Mouse (Mus musculus) frontal cortex, adult 2 months (tissue): ENCODE measurements around the gene Ddx6. TPM values are rescaled to one million over a fixed set of nuclear protein-coding genes. Genes with fewer than 3 reads are reported as not detected.
"Not testable (repeated sequence)": the region's sequence is repeated elsewhere in the genome, so short reads cannot be mapped to it uniquely, and the experiment has no call there.

ENCODE experiments used
- DNase-seq, 2 experiments: peaks; one replicate each; pipeline ENCODE4 v3.0.0; 2022; ENCODE audit warnings: low spot score in 1 of 2; ENCODE audit errors: extremely low spot score in 1 of 2
- polyA plus RNA-seq: library from polyadenylated mRNA; depleted of rRNA; stranded (reverse); fragments of >200 nt; gene quantifications from 2 replicates; pipeline ENCODE4 v1.2.3, GENCODE M21; 2012

Ddx6 gene
- polyA plus RNA-seq, 1 experiment = 44.6 TPM

DNA sequence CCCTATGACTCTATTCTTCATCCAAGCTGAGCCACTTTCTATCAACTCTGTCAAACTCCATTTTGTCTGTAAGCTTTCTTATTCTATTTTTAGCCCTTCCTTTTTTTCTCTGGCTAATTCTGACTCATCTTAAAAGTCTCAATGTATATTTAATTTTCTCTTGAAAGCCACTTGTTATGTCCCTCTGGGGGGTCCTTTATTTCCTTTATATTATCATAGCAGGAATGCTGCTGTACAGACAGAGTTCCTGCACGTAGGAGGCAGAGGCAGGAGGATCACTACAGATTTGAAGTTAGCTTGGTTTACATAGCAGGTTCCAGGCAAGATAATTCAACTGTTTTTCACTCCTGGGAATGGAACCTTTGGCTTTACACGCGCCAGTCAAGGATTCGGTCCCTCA is 11.5 kb upstream of the Ddx6 start:
- no peak for DNase-seq

DNA sequence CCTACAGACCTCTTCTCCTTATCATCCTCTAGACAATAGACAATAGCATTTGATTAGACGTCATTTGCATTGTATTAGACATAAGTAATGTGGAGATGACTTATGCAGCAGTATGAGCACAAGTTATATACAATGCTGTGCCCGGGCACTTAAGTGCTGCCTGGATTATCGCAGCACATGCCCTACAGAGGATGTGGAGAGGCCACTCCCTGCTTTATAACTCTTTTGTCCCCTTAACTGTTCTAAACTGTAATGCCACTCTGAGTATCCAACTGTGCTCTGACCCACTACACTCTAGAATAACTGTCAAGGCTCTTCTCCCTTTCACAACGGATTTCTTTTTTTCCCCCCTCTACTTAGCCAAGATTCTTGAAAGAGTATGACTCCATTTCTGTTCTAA is 10.8 kb upstream of the Ddx6 start:
- no peak for DNase-seq

DNA sequence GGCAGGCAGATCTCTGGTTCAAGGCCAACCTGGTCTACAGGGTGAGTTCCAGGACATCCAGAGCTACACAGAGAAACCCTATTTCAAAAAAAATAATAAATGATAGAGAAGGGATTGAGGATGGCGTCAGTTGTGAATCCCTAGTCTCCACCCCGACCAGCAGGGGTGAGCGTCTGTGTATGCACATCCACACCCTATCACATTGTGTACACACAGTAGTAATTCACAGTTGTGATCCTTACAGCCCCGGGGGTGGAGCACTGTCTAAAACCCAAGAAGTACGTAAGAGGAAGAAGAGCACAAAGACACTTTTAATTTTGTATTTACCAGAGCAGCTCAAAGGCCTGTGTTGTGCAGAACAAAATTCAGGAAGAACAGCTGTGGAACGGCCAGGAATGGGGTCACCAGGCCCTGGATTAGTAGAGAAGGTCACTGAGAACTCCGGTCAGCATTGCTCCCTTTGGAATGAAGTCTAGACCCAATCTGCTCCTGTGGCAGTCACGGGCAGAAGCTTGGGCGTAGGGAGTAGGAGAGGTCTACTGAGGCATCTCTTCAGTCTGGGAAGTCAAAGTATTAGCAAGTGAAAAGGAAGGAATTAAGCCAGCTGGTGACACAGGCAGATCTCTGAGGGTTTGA is 9.7 kb upstream of the Ddx6 start:
- DNase-seq = no peak

DNA sequence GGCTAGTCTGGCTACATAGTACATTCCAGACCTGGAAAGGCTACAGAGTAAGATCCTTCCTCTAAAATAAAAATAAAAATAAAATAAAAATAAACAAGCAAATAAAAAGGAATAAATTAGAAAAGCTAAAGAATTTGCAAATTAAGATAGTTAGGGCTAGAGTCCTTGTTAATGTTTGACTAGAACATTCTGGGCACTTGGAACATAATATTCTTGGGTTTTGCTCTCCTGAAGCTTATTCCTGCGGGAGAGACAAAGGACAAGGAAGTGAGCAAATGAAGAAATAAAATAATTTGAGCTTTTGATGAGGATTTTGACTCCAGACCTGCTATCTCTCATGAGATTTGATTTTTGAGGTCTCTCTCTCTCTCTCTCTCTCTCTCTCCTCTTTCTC is 9.2 kb upstream of the Ddx6 start:
- DNase-seq = no peak

DNA sequence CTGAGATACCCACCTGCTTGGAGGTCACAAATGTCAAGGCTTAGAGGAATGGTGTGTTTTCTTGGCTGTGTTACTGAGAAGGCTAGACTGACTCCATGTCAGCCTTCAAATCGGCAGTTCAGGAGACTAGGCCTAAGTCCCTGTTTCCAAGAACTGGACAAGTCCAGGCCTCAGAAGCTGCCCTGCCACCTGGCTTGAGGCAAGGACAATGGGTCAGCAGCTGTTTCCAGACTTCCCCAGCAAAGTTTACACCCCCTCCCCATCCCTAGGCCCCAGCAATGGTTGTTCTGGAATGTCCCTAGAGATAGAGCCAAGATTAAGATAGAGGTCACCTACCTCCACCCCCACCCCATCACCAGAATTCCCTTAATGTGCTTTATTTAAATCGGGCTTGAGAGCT is 7.0 kb upstream of the Ddx6 start:
- DNase-seq = no peak

DNA sequence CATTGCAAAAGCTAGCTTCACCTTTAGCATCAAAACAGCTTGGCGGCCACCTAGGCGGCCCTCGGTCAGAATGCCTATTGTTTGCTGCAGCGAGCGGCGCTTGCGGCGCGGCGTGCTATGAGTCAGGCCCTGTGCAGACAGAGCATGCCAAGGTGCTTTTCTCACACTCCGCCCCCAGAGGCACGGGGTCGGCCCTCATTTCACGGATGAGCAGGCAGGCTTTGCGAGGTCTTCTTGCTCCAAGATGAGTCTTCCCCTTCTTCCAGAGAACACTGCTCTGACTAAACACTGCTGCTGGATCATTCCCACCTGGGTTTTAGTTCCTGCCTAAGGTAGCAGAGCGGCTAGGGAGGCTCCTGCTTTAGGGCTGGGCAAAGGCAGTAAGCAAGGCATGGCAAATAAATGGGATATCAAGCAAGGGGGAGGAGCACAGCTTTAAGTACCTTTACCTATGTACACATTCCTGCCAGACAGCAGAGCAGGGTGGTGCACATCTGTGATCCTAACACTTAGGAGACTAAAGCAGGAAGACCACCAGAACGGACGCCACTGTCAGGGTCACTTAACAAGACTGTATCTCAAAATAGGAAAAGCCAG is 5.7 kb upstream of the Ddx6 start:
- peak in 1 of 2 experiments; percentile 37 for DNase-seq

DNA sequence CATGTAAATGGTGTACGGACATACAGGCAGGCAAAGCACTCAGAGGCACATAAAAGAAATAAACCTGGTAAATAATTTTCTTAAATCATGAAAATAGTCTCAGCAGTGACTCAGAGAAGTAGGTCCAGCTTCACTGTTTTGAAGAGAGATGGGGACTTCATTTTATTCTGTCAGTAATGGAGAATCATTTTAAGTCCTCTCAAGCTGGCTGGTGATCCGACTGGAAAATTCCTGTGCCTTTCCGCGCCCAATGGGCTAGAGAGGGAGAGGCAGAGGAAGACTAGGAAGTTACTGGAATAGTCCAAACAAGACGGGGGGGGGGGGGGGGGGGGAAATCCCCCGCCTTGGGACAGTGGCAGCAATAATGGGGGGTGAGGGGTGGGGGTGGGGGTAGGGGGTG is 5.1 kb upstream of the Ddx6 start:
- DNase-seq = no peak

DNA sequence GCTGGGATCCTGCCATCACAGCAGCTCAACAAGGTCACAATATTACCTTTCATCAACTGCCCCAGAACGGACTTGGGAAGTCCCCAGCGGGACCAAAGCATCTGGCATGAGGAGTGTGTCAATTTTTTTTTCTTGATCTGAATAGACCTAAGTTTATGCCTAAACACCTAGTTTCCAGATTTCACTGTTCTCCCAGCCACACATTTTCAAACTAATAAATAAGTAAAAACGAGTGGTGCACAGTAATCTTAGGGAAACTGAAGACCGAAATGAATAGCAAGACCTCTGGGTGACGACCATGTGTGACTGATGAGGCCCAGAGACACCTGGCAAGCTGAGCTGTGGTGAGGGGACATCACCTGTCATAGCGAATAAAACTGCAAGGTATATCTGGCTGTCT is 3.9 kb upstream of the Ddx6 start:
- no peak for DNase-seq

DNA sequence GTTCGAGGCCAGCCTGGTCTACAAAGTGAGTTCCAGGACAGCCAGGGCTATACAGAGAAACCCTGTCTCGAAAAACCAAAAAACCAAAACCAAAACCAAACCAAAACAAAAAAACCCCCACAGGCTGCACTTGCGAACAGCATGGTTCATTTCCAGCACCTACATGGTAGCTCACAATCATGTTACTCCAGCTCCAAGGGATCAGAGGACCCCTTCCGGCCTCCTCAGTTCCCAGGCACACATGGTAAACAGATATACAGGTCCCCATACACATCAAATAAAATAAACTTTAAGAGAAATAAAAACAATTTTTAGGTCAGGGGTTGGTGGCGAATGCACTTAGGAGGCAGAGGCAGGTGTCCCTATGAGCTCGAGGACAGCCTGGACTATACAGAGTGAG is 1.9 kb upstream of the Ddx6 start:
- DNase-seq = no peak

DNA sequence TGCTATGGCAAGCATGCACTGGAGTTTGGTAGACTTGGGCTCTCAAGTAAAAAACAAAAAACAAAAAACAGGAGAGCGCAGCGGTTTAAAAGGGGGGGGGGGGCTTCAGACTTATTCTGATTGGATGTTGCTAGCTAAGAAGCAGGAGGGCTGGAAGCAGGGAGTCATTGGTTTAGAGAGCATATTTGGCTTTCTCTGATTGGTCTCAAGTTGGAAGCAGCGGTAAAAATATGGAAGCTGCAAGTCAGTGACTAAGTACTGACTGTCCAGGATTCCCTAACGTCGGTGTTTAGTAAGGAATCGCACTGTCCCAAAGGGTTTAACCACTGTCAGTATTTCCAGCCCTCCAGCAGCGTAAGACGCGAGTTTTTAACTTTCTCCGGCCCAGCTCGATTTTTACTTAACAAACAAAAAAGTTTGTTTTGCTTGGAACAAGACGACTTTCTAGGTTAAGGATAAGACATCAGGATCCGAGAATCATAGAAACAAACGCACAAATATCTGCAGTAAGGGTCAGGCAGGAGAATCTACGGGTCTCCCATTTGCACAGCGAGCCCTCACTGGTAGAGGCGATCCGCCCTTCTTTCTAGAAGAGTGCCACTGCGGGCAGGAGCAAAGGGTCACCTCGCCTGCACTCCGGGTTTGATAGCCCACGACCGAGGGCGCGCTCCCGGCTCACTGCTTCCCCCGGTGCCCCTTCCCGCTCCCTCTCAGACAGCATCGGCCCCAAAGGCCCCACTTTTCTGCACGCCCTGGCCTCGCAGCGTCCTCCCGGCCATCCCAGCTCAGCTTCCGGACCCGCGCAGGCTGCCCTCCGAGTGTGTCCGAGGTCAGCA is 1.0 kb upstream of the Ddx6 start:
- peak; percentile 44 to 70 for DNase-seq

DNA sequence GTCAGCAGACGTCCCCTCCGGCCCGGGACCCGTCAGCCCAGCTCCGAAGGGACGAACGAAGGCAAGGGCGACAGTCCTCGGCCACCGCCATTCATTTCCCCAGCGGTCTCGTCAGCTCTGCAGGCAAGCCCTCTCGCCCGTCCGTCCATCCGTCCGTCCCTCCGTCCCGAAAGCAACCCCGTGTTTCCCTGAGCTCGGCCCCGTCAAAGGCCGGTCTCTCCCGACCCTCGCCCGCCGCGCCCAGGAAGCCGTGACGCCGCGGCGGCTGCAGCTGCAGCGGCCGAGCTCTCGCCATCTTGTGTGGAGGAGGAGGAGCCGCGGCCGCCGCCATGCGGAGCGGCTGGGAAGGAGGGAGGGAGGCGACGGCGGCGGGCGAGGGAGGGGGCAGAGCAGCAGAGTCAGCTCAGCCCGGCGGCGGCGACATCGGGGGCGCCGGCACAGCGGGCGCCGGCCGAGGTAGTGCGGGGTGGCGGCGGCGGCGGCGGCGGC is 358 bp upstream of the Ddx6 start:
- DNase-seq = peak; percentile 48 to 74

DNA sequence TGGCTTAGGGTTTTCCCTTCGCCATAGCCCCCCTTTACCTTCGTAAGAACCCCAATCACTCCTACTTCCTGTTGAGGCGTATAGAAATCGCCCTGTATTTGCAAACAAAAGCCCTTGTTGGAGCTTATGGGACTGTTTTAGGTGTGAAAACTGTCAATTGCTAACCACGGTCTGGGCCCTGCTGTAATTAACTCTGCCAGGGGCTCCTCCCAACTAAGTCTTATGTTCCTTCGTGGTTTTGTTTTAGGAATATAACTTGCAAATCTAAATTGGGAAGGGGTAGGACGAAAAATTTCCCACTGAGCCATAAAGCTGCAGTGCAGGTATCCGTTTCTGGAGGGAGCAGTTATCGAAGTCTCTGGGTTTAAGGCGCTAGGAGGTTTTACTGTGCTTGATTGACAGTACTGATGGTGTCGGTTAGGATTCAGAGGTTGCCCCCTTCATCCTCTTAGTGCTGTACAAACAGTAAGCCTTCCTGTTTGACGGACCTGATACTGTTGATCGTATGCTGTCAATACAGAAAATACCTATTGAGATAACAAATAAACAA is 999 bp downstream of the Ddx6 start:
- peak in 1 of 2 experiments; percentile 16 for DNase-seq

DNA sequence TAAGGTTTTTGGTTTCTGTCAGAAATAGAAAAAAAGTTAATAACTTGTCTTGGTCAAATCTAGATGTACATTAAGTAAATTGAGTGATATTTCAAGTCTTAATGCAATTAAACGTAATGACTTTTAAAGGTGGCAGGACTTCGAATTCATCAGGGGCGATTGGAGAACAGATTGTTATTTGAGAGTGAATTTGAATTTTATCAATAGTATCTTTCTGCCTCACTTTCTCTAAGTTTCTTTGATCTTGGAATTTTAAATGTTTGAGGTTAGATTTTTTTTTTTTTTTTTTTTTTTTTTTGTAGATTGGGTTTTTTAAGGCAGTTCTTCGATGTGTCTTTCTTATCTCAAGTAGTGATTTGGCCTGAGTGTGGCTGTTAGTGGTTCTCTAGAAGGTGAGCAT is 2.0 kb downstream of the Ddx6 start:
- no peak for DNase-seq

DNA sequence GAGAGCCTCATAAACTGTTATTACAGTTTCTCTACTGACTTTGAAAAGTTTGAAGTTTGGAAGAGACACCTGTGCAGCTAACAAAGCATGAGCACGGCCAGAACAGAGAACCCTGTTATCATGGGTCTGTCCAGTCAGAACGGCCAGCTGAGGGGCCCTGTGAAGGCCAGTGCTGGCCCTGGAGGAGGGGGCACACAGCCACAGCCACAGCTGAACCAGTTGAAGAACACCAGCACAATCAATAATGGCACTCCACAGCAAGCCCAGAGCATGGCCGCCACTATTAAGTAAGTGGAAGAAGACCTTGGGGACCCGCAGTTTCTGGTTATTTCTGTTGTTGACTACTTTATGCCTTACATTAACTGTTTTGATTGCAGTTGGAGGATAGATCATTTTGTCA is 2.6 kb downstream of the Ddx6 start:
- no peak for DNase-seq

DNA sequence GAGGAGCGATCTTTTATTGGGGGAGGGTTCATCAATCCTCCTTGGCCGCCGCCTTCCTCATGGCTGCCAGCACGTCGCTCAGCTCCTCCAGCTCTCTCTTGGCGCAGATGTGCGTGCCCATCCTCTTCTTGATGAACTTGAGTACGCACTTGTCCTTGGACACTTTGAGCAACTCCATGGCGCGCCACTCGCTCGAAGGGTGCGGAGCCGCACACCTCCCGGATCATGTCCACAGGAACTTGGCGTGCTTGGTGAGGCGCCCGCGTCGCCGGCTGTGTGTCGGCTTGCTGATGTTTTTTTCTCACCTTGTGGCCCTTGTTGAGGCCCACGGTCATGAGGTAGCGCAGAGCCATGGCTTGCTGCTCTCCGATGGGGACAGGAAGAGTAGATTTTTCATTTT is 5.7 kb downstream of the Ddx6 start:
- DNase-seq = no peak

DNA sequence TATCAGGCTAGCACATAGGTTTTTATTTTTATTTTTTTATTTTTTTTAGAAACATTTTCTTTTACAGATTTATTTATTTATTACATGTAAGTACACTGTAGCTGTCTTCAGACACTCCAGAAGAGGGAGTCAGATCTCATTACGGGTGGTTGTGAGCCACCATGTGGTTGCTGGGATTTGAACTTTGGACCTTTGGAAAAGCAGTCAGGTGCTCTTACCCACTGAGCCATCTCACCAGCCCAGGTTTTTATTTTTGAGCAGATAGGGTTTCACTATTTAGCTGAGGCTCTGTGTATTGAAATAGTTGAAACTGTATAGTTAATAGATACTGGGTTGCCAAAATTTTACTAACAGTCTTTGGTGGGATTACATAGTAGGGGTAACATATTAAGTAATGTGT is 8.4 kb downstream of the Ddx6 start:
- not testable (repeated sequence) for DNase-seq

DNA sequence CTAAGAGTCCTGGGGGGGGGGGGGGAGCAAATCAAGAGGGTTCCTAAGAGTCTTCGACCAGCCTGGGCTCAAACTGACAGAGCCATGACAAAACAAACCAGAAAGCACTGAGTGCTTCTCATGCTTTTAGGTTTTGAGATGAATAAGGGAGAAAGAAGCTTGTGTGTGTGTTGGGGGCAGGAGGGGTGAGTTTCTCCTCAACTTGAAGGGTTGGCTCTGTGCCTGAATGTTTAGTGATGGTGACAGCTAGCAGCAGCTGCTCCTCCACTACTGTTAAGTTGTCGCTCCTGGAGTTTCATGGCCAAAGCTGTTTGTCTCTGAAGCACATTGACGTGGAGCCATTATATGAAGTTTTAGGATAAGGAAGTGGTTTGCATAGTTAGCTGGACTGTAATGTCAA is 16.4 kb downstream of the Ddx6 start:
- DNase-seq = peak in 1 of 2 experiments; percentile 28

DNA sequence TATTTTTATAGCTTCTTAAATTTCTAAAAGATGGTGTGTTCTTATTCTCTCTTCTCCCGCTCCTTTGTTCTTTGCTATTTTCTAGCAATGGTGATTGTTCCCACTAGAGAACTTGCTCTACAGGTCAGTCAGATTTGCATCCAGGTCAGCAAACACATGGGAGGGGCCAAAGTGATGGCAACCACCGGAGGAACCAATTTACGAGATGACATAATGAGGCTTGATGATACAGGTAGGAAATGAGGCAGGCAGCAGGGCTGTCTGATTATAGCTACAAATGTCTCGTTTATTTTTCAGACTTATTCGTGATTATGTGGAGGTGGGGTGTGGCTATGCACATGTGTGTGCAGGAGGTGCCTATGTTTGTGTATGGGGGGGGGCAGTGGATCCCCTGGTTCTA is 19.7 kb downstream of the Ddx6 start:
- DNase-seq = no peak

DNA sequence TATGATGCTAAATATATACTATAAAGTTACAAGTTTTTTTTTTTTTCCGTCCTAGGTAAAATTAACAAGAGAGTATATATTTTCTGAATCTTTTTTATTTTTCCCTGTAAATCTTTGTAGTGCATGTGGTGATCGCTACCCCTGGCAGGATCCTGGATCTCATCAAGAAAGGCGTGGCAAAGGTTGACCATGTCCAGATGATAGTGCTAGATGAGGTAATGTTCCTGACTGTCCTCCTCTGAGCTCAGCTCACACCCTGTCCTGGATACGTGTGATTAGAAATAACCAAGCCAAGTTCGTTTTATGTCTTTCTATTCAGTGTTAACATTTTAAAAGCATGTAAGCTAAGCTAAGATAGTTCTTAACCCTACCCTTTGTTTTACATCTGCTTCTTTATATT is 21.6 kb downstream of the Ddx6 start:
- DNase-seq = no peak

DNA sequence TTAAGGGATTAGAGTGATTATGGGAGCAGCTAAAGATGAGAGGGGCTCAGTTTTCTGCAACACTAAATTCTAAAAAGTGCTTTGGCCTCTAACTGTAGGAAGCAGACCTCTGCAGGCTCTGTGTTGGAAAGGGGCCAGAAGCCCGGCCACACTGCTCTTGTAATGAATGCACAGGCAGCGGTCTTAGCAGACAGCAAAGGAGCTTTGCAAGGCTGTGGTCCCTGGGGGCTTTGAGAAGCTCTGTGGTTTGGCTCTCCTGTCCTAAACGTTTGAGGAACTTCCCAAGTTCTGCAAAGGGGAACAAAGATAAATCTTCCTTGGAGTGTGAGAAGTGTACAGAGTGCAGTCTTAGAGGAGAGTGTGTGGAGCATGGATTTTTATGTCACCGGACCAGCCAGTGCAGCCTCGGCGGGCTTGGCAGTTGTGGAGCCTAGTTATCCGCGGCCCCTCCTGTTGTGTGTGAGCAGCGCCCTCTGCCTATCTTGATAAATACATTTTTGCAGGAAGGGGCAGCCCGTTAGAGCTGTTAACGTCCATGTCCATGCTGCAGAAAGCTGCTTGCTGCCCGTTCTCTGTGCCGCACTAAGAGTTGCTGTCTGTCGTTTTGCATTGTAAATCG is 33.0 kb downstream of the Ddx6 start:
- no peak for DNase-seq

DNA sequence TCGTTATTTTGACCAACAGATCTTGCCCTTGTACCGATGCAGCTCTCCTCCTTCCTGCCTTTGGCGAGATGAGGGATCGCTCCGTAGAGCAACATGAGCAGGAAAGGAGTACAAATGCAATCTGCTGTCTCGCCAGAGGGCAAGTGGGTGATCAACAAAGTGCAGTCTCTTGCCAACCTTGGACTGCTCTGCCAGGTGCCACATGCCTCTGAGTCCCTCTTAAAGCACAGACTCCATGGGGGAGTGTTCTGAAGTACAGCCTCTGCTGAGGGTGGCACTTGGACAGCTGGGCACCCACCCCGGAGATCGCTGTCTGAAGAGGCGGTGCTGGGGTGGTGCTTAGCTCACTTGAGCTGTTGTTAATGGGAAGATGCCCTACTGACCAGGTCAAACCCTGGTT is 34.0 kb downstream of the Ddx6 start:
- DNase-seq = not testable (repeated sequence)
